Mouse (Mus musculus): ENCODE data around the gene Rpap1.

DNA sequence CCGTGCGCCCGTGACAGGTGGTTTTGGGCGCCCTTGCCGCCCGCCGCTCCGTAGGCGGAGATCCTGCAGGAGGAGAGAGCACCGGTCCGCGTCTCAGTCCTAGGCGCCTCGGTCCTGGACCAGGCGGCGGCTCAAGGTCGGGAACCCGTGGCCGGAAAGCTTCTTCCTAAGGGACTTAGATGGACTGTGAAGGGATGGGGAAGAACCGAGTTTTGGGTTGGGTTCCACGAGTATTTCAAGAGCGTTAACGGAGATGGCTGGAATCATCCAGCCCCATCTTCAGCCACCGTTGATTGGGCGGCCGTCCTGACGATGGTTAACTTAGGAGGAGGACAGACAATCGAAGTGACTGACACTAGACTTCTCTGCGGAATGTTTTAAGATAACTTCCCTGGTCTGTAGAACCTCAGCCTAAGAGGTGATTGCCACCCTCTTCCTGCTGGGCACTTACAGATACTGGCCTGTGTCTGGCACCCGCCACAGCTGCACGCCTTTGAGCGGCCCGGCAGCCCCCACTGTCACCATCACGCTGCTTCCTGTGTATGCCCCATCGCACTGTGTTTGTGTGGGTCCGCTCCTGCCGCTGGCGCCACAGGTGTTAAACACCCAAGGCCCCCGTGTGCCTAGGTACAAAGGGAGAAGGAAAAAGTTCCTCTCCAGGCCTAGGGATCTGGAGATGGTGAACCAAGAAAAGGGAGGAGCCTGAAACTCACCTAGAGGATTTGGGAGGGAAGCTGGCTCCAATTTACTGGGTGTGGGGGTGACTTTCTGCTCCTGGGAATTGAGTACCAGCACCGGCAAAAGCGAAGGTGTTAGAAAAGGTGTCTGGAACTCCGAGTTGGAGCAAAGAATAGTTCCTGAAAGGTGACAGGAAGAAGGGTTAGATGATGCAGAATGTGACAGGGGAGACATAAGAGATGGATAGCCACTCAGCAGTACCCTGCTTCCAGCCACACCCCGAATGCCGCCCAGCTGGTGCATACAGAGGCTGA, 28.2 kb downstream of the Rpap1 start:
- TF ChIP-seq CTCF (IDR thresholded peaks at IDR 0.05; ENCODE audit: low read depth, low read length) (no peak), GATA1 (IDR thresholded peaks at IDR 0.05; ENCODE audit: borderline replicate concordance, low read length) (no peak), TAL1 (conservative IDR thresholded peaks at IDR 0.05; ENCODE audit: low read depth, low read length) (no peak), GATA2 (IDR thresholded peaks at IDR 0.05; ENCODE audit: borderline replicate concordance, low read depth, low read length) (no peak)

Data from G1E (cell line).